Mouse (Mus musculus) intestine, postnatal 0 days (tissue): ENCODE measurements around the gene Olfr339. TPM values are rescaled to one million over a fixed set of nuclear protein-coding genes. Genes with fewer than 3 reads are reported as not detected.
"Not testable (repeated sequence)": the region's sequence is repeated elsewhere in the genome, so short reads cannot be mapped to it uniquely, and the experiment has no call there.

Experiments used
- ATAC-seq: fragments of 200-750 bp; cut with Nextera tagmentation; 2 replicates; pipeline ENCODE4 v1.8.0; 2017; ENCODE audit warnings: mild to moderate bottlenecking, moderate TSS enrichment, moderate library complexity
- H3K27ac ChIP-seq: fragments of 300-500 bp; sonication (generic); 2 replicates; pipeline ENCODE4 v1.5.1; 2014; ENCODE audit warnings: mild to moderate bottlenecking, low read depth, low read length, moderate library complexity
- H3K27me3 ChIP-seq: fragments of 300-500 bp; sonication (generic); replicated peaks from 2 replicates; pipeline ENCODE4 v1.6.1; 2014; ENCODE audit warnings: low read length, mixed read lengths; ENCODE audit not compliant: control insufficient read depth, insufficient read depth
- H3K36me3 ChIP-seq: fragments of 300-500 bp; sonication (generic); 2 replicates; pipeline ENCODE4 v1.6.1; 2014; ENCODE audit warnings: mild to moderate bottlenecking, moderate library complexity; ENCODE audit not compliant: control insufficient read depth, insufficient read depth
- H3K4me1 ChIP-seq: fragments of 300-500 bp; sonication (generic); replicated peaks from 2 replicates; pipeline ENCODE4 v1.6.1; 2014; ENCODE audit warnings: antibody characterized with exemption, low read length, mixed read lengths; ENCODE audit not compliant: control insufficient read depth, insufficient read depth
- H3K4me2 ChIP-seq: fragments of 300-500 bp; sonication (generic); replicated peaks from 2 replicates; pipeline ENCODE4 v1.6.1; 2014; ENCODE audit warnings: low read depth, mild to moderate bottlenecking, moderate library complexity
- H3K4me3 ChIP-seq: fragments of 300-500 bp; sonication (generic); 2 replicates; pipeline ENCODE4 v1.5.1; 2014; ENCODE audit warnings: low read depth, low read length
- H3K9ac ChIP-seq: fragments of 300-500 bp; sonication (generic); 2 replicates; pipeline ENCODE4 v1.6.1; 2014; ENCODE audit warnings: mild to moderate bottlenecking, low read depth, low read length
- H3K9me3 ChIP-seq: fragments of 300-500 bp; sonication (generic); 2 replicates; pipeline ENCODE4 v1.6.1; 2016; ENCODE audit warnings: mixed run types; ENCODE audit not compliant: control insufficient read depth
- CTCF ChIP-seq: sonication (generic); IDR thresholded peaks from 2 replicates; pipeline ENCODE4 v1.5.1; 2016; ENCODE audit warnings: low read depth, mild to moderate bottlenecking, control low read depth, antibody characterized with exemption, moderate library complexity
- WGBS: fragments of 180-500 bp; shearing (Covaris S2); extraction: QIAGEN DNeasy Blood & Tissue Kit; methylation state at CpG from one replicate; pipeline ENCODE4 v1.1.7; 2014; 5-methylcytosine and 5-hydroxymethylcytosine counted together
- polyA plus RNA-seq: library from polyadenylated mRNA; unstranded; fragments of >200 nt; fragmentation: Nextera tagmentation; extraction: Ambion mirVana; gene quantifications from 2 replicates; pipeline ENCODE4 v1.2.1, GENCODE M21; 2015

The Olfr339 gene
- polyA plus RNA-seq = not detected in 2 replicates

DNA sequence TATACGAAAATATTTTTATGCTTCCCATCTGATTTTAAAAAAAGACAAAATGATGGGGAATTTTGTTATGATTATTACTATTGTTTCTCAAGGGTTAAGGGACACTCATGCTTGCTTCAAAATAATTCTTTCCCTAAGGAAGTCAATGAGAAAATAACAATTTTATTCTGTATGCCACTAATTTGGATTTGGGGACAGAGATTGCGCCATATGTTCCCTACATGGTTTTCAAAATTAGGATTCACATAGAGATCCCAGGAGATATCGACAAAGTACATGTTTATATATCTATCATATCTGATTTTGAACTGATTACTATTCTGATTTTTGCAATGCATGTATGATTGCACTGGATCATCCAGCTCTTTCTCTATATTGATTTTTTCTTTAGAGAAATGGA is at the start of gene Olfr339:
Gene Olfr339 (plus strand): TSS at position 301 of the 400 bp plus-strand sequence.
- no peak for ATAC-seq
- Histone ChIP-seq H3K36me3 (no peaks in the 10 kb centered on the region), H3K9ac (no peak within 1 kb of the TSS), H3K9me3 (no peaks in the 10 kb centered on the region), H3K4me1 (no peaks in the 10 kb centered on the region), H3K4me3 (no peak within 1 kb of the TSS), H3K27ac (no peak within 1 kb of the TSS), H3K27me3 (no peaks in the 10 kb centered on the region), H3K4me2 (no peak within 1 kb of the TSS)
- 82% methylated on average over 3 of the region's 3 CpGs for WGBS
- TF ChIP-seq CTCF = no peak

DNA sequence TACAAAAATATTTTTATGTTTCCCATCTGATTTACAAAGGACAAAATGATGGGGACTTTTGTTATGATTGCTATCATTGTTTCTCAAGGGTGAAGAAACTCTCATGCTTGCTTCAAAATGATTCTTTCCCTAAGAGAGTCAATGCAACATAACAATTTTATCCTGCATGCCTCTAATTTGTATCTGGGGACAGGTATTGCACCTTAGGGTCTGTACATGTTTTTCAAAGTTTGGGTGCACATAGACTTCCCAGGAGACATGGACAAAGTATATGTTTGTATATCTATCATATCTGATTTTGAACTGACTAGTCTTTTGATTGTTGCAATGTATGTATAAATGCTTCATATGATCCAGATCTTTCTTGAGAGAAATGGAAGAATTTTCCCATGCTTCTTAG is 45.5 kb upstream of the Olfr339 start, which contains the start of gene Olfr338:
Gene Olfr338 (plus strand): TSS at position 301 of the 400 bp plus-strand sequence.
- no peaks in the 10 kb centered on the region for H3K9me3 ChIP-seq
- H3K9ac ChIP-seq = no peak within 1 kb of the TSS
- H3K27me3 ChIP-seq = no peaks in the 10 kb centered on the region
- TF ChIP-seq CTCF = no peak
- no peak within 1 kb of the TSS for H3K4me2 ChIP-seq
- ATAC-seq = no peak
- H3K4me3 ChIP-seq = no peak within 1 kb of the TSS
- H3K4me1 ChIP-seq = no peaks in the 10 kb centered on the region
- no peaks in the 10 kb centered on the region for H3K36me3 ChIP-seq
- no peak within 1 kb of the TSS for H3K27ac ChIP-seq

DNA sequence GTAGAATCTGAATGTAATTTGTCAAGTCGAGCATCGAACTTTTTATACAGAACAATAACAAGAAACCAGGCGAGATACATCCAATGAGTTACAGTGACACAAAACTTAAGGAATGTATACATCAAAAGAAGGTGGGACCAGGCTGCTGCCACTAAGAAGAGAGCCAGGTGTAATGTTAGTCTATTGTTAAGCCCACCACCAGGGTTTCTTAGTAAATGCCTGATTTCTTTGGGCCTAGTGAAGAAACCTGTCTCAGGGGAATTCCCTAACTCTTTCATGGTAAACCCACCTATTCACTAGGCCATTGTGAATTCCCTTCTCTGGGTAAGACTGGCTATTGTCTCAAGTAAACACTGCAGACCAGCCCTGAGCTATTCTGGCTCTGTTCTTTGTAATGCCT is 3.6 kb upstream of the Olfr339 start:
- H3K27me3 ChIP-seq, H3K9ac ChIP-seq, H3K4me3 ChIP-seq, H3K4me2 ChIP-seq, H3K27ac ChIP-seq, H3K36me3 ChIP-seq, H3K9me3 ChIP-seq, ATAC-seq, H3K4me1 ChIP-seq: not testable (repeated sequence)
- WGBS = 86% methylated on average over 3 of the region's 3 CpGs

DNA sequence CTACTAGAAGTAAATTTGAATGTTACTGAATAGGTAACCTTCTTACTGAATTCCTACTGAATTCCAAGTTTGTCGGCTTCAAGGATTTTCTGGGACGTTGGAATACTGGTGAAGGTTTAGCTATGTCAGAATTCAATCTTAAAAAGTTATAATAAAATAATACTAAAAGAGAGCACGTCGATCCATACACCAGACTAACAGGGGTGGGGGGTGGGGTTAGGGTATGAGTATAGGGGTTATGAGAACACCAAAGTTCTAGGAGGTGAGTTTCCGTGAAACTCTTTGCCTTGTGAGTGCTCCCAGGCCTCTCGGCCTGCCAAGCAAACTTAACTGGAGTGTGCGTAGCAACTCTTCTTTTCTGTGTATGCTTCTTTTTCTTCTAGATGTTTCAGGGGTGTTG is 3.2 kb upstream of the Olfr339 start:
- WGBS = 91% methylated on average over 7 of the region's 7 CpGs
- not testable (repeated sequence) for ATAC-seq

DNA sequence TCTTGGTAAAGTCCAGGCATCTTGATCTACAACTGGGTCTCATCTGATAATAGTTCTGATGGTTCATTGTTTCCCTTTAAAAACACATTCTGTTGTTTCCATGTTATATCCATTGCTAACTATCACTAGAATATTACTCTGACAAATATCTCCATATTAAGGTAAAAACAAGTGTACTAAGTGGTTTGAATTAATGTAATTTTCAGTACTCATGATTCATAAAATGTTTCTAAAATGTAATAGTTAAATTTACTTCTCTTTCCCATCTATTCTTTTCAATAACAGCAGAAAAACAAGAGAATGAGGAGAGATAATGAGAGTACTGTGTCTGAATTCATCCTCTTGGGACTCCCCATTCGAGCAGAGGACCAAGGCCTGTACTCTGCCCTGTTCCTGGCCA is 33.5 kb downstream of the Olfr339 start, which contains the start of gene Olfr340:
Gene Olfr340 (plus strand): TSS at position 301 of the 400 bp plus-strand sequence.
- 55% methylated on average over 1 of the region's 1 CpGs for WGBS
- TF ChIP-seq CTCF = no peak
- no peak for ATAC-seq

More for the DNA sequence above, 3.2 kb upstream of the Olfr339 start:
- H3K27me3 ChIP-seq, H3K36me3 ChIP-seq, H3K27ac ChIP-seq, H3K9me3 ChIP-seq, H3K4me2 ChIP-seq, H3K4me1 ChIP-seq, H3K9ac ChIP-seq, H3K4me3 ChIP-seq: not testable (repeated sequence)

DNA sequence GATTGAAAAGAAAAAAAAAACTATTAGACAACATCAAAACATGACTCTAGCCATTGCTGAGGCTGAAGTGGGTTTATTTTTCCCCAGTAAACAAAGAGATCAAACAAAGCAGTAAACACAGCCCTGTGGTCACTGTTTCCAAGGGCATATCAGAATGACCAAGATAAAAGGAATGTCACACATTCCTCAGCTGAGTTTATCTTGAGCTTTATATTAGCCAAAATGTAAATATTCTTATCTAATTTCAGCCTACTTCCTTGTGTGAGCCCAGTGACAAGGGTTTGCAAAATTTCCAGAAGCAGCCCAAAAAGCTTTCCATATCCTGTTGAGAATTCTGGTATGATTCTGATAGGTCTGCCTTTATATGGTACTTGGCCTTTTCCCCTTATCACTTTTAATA is 54.9 kb downstream of the Olfr339 start:
- no peak overlapping the region for H3K4me3 ChIP-seq
- no peaks in the 10 kb centered on the region for H3K9me3 ChIP-seq
- H3K36me3 ChIP-seq = no peaks in the 10 kb centered on the region
- no peak overlapping the region for H3K27ac ChIP-seq
- no peak for TF ChIP-seq CTCF
- ATAC-seq = no peak
- no peaks in the 10 kb centered on the region for H3K27me3 ChIP-seq
- no peak overlapping the region for H3K9ac ChIP-seq
- no peaks in the 10 kb centered on the region for H3K4me1 ChIP-seq
- H3K4me2 ChIP-seq = no peak overlapping the region

More for the DNA sequence above, 33.5 kb downstream of the Olfr339 start, which contains the start of gene Olfr340:
- Histone ChIP-seq H3K27ac (no peak within 1 kb of the TSS), H3K9ac (no peak within 1 kb of the TSS), H3K27me3 (no peaks in the 10 kb centered on the region), H3K4me3 (no peak within 1 kb of the TSS), H3K36me3 (no peaks in the 10 kb centered on the region), H3K4me1 (no peaks in the 10 kb centered on the region), H3K4me2 (no peak within 1 kb of the TSS), H3K9me3 (no peaks in the 10 kb centered on the region)

Other genes with a start within 250 kb of the Olfr339 start
- 29.5 and 31.0 TPM in 2 replicates for gene Ptgs1, start 188.5 kb upstream of the Olfr339 start, polyA plus RNA-seq
- not detected in 2 replicates for gene Olfr338, start 45.4 kb upstream of the Olfr339 start, polyA plus RNA-seq
- gene Olfr340, start 33.6 kb downstream of the Olfr339 start, polyA plus RNA-seq = not detected in 2 replicates
- not detected in 2 replicates for gene Olfr341, start 63.5 kb downstream of the Olfr339 start, polyA plus RNA-seq
- not detected in 2 replicates for gene Olfr342, start 106.1 kb downstream of the Olfr339 start, polyA plus RNA-seq
- not detected in 2 replicates for gene Olfr344, start 147.7 kb downstream of the Olfr339 start, polyA plus RNA-seq
- gene Olfr345, start 221.1 kb downstream of the Olfr339 start, polyA plus RNA-seq = not detected in 2 replicates